Mouse (Mus musculus) megakaryocyte progenitor cell, adult 5-6 weeks (primary cell): ENCODE data around the gene Hnrnpc. TPM values are rescaled to one million over a fixed set of nuclear protein-coding genes. Genes with fewer than 3 reads are reported as not detected.
A peak's percentile ranks its signal among the peaks of the same experiment; 100 is the strongest.
"Not testable (repeated sequence)": the region's sequence is repeated elsewhere in the genome, so short reads cannot be mapped to it uniquely, and the experiment has no call there.

Experiments used
- ATAC-seq: replicated peaks from 2 replicates; pipeline ENCODE4 v1.8.0; 2016; ENCODE audit warnings: mild to moderate bottlenecking, moderate TSS enrichment, inconsistent platforms; ENCODE audit not compliant: poor library complexity
- total RNA-seq, 2 experiments: library from RNA; stranded (forward) in 1 of 2; stranded (reverse) in 1 of 2; fragments of 157-497, 149-512 nt in 1 of 2; fragments of 200-1000 nt in 1 of 2; gene quantifications; 2 replicates each; pipeline versions ENCODE4 v1.2.3 to v1.2.4; 2015 to 2017

The Hnrnpc gene
- total RNA-seq, 2 experiments from 2014 or later = 414 to 560 TPM

DNA sequence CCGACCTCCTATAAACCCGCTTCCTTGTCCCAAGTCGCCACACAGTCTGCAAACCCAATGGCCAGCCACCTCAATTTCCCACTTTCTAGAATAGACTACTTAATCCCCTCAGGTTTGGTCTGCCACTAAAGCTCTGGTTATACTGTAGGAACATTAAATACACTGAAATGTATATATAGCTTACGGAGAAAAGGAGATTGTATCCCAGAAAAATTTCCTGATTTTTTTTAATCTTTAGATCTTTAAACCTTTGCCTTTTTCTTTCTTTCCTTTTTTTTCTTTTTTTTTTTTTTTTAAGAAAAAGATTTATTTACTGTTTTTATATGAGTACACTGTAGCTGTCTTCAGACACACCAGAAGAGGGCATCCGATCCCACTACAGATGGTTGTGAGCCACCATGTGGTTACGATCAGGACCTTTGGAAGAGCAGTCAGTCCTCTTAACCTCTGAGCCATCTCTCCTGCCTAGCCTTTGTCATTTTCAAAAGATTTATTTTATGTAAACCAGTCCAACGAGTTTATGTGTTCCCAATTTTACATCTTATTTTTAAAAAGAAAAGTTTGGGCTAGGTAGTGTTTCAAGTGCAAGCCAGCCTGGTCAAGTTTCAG, 953 bp upstream of the Hnrnpc start:
- ATAC-seq = no peak

DNA sequence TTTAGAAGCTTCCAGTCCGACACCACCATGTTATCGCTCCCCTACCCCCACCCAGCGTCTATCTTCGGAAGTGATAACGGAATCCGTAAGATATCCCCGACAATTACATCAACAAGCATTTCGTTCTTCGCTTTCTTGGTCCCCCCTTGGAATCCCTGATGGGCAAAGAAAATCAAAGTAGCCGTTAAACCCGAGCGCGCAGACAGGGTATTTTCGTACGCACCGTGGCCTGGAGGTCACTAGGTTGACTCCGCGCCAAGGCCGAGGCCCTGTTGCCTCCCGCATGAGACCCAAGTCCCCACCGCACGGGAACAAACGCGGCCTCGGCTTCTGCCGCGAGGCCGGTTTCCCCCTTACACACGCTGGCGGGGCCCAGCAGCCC, 363 bp downstream of the Hnrnpc start:
- peak; percentile 12 for ATAC-seq

DNA sequence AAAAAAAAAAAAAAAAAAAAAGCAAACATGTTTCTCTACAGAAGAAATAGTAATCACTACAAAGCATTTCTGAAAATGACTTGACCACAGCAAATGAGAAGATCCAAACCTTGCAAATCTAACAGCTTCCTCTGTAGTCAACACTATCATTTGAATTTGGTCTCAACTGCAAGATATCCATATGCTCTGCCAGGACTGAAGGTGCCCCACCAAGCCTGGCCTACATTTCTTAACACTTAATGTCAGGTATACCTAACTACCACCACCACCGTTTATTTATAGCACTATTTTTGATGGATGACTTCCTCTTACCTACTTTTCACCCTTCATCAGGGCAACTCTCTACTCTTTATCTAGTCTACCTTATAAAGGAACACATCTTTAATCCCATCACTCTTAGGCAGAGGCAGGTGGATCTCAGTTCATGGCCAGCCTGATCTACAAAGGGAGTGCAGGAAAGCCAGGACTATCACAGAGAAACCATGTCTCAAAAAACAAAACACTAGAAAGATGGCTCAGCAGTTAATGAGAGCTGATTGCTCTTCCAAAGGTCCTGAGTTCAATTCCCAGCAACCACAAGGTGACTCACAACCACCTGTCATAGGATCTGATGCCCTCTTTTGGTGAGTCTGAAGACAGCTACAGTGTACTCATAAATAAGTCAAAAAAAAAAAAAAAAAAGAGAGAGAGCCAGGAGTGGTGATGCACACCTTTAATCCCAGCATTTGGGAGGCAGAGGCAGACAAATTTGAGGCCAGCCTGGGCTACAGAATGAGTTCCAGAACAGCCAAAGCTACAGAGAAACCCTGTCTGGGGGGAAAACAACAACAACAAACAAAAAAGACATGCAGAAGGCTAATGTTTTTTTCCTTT, 2.3 kb downstream of the Hnrnpc start:
- ATAC-seq = no peak

DNA sequence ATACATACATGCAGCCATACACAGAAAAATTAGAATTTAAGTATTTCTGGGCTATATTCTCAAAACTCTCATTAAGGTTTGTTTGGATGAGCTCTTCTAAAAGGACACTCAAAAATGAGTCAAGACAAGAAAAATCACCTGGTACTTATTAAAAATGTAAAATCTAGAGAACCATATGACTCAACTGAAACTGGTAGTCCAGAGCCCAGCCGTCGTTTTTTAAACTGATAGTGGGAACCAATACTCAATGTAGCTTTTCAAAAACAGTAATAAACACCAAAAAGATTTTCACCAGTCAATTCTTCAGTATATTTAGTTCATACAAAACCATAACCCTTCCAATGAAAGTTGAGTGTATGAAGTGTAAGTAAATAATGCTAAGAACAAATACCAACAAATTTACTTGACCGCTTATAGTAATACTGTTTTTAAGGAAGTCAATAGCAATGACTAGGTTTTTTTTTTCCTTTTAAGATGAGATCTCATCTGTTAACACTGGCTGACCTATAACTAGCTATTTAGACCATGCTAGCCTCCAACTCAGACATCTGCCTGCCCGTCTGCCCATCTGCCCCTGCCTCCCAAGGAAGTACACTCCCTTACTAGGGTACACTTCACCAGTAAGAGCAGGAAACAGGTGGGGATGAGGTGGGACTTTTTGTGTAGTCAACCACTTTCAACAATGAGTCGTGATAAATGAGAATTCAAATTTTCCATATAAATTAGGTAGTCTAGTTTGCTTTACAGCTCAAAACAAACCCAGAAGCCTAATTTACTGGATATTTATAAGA, 3.5 kb downstream of the Hnrnpc start:
- ATAC-seq = no peak

DNA sequence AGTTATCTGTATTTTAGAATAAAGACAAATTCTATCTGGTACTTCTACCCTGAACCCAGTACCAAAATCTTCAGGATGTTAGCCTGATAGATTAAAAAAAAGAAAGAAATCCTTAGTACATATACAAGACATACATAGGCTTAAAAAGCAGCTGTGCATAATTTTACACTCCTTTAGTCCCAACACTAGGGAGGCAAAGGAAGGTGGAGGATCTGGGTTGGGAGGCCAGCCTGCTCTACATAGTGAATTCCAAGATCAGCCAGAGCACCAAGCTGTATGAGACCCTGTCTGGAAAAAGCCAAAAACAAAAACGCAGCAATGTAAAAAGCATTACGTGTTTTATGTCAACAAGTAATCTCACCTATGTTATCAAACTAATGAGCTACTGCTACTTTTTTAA, 4.3 kb downstream of the Hnrnpc start:
- no peak for ATAC-seq

DNA sequence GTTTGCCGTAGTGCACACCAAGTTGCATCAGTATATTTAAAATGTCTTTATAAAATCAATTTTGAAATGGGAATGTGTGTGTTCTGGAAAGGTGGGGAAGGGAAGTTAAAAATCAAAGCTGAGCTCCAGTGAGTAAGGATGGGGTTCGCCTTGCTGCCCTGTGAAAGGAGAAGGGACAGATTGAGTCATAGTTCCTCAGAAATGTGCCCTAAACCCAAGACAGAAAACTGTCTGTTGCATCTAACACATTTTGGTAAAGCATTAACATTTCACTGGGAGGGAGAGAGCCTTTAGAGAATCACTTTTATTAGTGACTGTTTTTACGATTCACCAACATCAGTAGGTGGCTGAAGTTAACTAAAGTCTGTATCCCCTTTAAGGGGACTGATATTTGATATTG, 5.4 kb downstream of the Hnrnpc start:
- not testable (repeated sequence) for ATAC-seq

DNA sequence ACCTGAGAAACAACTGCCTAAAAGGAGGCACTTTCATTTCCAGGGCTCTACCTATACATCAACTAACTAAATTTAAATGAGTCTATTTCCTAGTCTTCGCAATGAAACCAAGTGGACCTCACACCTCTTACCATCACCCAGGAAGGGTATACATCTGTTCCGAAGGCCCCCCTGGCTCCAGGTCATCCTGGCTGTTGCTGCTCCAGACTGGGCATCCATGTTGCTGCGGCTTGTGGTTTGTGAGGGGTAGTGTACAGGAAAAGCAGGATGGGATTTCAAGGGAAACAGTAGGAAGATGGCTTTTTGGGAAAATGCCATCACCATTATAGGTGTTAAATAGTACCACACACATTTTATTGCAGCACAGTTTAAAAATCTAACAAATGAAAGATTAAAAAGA, 6.6 kb downstream of the Hnrnpc start:
- ATAC-seq = not testable (repeated sequence)

DNA sequence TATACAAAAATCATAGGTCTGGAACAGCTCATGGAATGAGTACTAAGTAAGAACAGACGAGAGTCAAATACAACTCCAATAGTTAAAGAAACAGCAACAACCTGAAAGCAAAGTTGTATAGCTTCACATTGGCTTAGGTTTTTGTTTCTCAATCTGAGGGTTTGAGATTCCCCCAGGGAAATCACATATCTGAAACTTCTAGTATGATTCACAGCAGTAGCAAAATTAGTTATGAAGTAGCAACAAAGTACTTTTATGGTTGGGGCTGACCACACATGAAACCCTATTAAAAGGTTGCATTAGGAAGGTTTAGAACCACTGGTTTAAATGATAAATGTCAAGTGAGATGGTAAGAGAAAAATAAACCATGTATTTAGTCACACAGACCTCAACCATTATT, 9.3 kb downstream of the Hnrnpc start:
- ATAC-seq = no peak

DNA sequence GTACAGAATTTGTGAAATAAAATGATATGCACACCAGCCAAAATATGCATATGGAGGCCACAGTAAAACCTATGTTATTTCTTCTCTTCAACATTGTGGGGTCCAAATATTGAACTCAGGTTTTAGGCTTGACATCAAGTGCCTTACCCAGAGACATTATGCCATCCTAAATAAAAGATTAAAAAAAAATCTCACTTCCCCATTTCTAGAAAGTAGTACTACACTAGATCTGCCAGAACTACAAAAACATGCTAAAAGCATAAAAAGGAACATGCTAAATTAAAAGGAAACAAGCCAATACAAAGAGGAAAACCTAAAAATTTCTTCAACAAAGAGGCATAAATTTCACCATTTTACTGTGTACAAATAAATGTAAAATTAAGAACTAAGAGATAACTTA, 20.7 kb downstream of the Hnrnpc start:
- peak; percentile 57 for ATAC-seq

DNA sequence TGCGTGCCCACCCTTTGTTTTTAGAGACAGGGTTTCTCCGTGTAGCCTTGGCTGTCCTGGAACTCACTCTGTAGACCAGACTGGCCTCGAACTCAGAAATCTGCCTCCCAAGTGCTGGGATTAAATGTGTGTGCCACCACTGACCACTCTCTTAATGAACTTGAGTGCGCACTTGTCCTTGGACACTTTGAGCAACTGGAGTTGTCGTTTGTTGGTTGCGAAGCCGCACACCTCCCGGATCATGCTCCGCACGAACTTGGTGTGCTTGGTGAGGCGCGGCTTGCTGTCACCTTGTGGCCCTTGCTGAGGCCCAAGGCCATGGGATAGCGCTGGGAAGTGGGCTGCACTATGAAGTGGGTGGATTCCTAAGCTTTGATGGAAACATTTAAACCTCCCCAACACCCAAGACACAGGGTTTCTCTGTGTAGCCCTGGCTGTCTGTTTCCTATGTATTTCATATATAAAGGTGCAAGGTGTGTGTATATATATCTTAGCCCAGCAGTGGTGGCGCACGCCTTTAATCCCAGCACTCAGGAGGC, 32.2 kb downstream of the Hnrnpc start:
- no peak for ATAC-seq

DNA sequence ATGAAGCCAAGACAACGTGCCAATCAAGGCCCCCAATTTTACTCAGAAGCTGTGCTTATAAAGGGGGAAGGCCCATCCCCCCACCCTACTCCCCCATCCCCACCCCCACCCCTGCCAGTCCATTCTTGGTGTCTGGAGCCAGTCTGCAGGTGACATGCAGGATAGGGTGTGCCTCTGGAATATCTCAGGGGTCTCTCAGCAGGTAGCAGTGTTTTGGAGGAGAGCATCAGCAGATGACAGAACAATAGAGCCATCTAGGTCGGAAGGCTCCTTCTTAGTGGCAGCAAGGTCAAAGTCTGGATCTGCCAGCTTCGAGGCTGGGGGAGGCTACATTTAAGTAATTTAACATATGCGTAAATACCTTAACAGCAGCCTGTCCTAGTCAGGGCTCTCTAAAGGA, 37.7 kb downstream of the Hnrnpc start:
- no peak for ATAC-seq

DNA sequence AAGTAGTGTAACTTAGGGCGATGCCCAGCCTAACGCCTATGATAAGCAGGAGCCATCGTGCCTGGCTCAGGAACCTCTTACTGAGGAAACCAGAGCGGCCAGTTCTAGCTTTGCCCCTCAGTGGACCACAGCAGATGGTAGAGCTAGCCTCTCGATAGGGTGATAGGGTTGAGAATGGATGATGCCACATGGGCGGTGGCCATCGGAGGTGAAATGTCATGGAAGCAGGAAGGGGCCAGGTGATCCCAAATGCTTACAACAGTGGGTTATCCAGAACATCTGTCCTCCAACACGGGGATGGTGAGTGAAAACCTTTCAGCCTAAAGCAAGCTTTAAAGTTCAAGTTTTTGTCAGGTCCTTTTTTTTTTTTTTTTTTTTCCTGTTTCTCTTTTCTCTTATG, 42.0 kb downstream of the Hnrnpc start:
- ATAC-seq = no peak

DNA sequence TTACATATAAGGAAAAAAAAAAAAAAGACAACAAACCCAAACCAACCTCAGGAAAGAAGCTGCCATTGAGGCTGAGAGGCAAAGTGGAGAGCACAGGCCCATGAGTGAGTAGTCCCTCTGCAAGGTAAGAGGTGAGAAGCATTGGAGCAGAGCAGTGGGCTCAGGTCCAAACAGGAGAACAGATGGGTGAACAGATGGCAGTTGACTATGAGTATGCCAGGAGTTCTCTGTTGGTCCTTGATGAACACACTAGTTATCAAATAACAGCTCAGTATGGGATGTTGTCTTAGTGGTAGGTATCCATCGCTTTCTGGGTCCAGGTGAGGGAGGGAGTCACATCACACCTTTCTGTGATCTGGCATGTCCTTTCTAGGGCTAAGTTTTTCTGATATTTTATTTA, 43.0 kb downstream of the Hnrnpc start:
- no peak for ATAC-seq

DNA sequence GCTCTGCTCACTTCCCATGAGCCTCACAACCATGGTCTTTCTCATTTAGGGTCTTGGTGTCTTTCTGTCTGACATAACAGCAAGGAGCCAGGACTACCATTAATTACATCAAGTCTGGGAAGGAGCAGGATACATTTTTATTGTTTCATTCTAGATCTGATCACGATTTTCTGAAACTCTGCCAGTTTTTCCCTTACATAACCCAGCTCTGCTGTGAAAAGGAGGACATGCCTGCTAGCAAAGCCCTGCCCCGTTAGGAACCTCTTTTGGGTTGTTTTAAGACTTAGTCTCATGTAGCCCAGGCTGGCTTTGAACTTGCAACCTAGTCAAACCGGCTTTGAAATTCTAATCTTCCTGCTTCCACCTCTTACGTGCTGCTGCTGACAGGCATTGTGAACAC, 43.8 kb downstream of the Hnrnpc start:
- no peak for ATAC-seq

DNA sequence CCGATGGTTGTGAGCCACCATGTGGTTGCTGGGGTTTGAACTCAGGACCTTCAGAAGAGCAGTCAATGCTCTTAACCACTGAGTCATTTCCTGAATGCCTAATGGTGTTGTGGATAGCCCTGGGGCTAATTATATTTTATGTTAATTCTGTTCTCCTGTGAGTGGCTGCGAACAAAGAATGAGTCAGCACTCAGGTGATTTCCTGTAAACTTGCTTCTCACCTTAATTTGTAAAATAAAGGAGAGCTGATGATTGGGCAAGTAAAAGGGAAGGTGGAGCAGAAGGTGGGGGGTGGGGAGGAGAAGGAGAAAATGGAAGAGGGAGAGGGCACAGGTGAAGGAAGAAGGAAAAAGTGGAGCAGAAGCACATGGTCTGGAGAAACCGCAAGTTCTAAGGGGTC, 51.1 kb downstream of the Hnrnpc start:
- not testable (repeated sequence) for ATAC-seq

DNA sequence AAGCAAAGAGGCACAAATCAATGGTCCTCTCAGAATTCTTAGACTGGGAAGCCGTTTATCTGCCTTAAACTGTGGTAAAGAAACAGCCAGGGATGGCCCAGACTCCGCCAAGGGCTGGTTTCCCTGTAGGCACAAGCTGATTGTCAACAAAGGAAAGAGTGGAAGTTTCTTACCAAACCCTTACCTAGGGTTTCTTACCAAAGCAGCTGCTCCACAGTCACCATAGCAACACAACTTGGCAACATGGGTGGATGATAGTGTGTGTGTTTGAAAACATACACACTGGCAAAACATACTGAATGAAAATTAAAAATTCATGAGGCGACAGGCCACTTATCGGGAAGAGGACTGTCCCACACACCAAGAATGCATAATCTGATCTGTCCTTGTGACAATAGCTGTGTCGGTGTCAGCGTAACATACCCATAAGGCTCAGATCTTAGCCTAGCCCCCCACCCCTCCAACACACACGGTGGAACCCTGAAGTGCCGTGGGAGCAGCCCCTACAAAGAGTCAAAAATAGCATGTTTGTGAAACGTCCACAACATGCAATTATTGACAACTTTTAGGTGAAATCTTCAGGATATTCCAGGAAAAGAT, 57.8 kb downstream of the Hnrnpc start:
- no peak for ATAC-seq

DNA sequence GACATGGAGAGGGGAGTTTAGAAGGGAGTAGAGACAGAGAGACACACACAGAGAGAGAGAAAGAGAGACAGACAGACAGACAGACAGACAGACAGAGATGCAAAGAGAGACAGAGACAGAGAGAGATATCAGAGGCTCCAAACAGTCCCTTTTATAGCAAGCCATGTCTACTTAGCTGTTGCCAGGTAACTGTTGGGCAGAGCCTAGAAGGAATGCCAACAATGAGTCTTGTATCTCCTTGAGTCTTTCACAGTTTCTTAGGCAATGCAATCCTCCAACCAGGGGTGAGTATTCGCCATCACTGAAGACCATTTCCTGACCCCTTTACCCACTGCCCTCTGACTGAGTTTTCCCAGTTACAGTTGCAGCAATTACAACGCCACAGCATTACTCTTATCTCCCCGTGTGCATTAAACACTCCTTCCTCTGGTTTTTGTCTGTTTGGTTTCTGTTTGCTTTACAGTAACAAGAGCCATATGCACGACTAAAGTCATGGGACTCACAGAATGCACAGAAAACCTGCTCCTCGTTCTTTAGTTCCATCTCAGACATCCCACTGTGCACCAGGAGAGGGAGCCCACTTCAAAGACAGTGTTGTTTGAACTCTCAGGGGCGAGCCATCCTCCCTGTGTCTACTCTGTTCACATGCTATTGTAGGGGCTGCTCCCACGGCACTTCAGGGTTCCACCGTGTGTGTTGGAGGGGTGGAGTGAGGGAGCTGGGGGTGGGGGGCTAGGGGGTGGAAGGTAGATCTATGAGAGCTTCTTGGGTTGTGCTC, 58.7 kb downstream of the Hnrnpc start:
- ATAC-seq = peak; percentile 94

DNA sequence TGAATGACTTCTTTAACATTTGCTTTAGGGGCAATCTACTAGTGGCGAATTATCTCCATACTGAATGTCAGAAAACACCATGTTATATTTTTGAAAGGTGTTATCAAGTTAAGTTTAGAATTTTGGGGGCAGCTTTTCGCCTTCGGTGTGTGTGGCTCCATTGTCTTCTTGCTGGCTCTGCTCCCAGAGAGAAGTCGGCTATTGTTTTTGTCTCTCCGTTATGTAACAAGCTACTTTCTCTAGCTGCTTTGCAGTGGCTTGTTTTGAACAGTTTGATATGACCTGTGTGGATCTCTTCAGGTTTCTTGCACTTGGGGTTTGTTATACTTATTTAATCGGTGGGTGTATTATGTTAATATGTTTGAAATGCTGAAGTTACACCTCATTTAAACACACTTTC, 60.4 kb downstream of the Hnrnpc start:
- ATAC-seq = no peak

DNA sequence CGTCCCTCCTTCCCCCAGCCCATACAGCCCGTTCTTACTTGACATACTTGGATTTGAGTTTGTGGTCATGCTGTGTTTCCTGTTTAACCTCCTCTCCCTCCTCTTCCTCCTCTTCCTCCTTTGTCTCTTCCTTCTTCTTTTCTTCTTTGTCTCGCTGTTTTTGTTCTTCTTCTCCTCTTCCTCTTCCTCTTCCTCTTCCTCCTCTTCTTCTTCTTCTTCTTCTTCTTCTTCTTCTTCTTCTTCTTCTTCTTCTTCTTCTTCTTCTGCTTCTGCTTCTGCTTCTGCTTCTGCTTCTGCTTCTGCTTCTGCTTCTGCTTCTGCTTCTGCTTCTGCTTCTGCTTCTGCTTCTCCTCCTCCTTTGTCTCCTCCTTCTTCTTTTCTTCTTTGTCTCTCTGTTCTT, 61.5 kb downstream of the Hnrnpc start, which contains the start of gene Olfr221:
TSS of gene Olfr221 (minus strand) at position 101 of the 400 bp plus-strand sequence.
- not testable (repeated sequence) for ATAC-seq

DNA sequence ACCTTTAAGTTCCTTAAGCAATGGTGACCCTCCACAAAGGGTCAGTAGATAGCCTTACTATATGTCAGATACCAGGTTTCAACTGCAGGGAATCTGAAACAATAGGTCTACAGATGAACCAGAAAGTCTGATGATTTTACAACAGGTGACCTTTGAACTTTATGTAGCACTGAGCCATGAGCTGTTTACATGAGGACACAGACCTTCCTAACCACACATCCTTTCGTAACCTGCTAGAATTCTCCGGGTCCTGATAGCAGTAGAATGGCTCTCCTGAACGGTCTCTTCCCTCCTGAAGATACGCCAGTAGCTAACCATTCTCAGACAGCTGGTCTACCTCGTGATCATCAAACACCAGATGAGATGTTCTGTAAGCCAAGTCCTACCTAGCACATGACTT, 64.5 kb downstream of the Hnrnpc start:
- no peak for ATAC-seq
